Mouse (Mus musculus) kidney, adult 2 months (tissue): ENCODE measurements at regions not wholly inside any gene's neighbourhood (a gene's known extent, or its start where the extent isn't known, plus 50 kb on each side); places are given as distances from the start of the nearest gene placed in this dataset.

Experiments
- DNase-seq: peaks from one replicate; pipeline ENCODE4 v3.0.0; 2021
- H3K27ac ChIP-seq: fragments of 200-500 bp; 2 replicates; pipeline ENCODE4 v1.5.1; 2012; ENCODE audit warnings: low read depth, low read length, control low read depth, inconsistent platforms; ENCODE audit not compliant: insufficient read depth
- H3K27me3 ChIP-seq: fragments of 200-500 bp; replicated peaks from 2 replicates; pipeline ENCODE4 v1.6.1; 2012; ENCODE audit warnings: mild to moderate bottlenecking, moderate library complexity, low read length, inconsistent platforms; ENCODE audit not compliant: control insufficient read depth, insufficient read depth
- H3K36me3 ChIP-seq: fragments of 200-500 bp; 2 replicates; pipeline ENCODE4 v1.6.1; 2012; ENCODE audit warnings: mild to moderate bottlenecking, moderate library complexity, low read length, inconsistent platforms; ENCODE audit not compliant: control insufficient read depth, insufficient read depth
- H3K4me1 ChIP-seq: fragments of 200-500 bp; 2 replicates; pipeline ENCODE4 v1.6.1; 2011; ENCODE audit warnings: low read length; ENCODE audit not compliant: control insufficient read depth, insufficient read depth
- H3K4me3 ChIP-seq: fragments of 200-500 bp; 2 replicates; pipeline ENCODE4 v1.5.1; 2011; ENCODE audit warnings: mild to moderate bottlenecking, low read depth, low read length, control low read depth; ENCODE audit not compliant: insufficient read depth
- CTCF ChIP-seq: fragments of 200-500 bp; conservative IDR thresholded peaks from 2 replicates; pipeline ENCODE4 v1.5.1; 2011; ENCODE audit warnings: low read depth, mild to moderate bottlenecking, control low read depth, low read length, moderate library complexity, mixed read lengths; ENCODE audit not compliant: insufficient read depth, insufficient read length
- POLR2A ChIP-seq: fragments of 200-500 bp; IDR thresholded peaks from one replicate; pipeline ENCODE4 v1.6.1; 2011; ENCODE audit warnings: low read depth, low read length, control low read depth
- WGBS: fragments of 180-500 bp; shearing (Covaris S2); methylation state at CpG from one replicate; pipeline ENCODE4 v1.1.7; 2018; 5-methylcytosine and 5-hydroxymethylcytosine counted together

GRCm38 (mm10) chr14:40758441-40758840 is 134.6 kb downstream of the Sh2d4b start:
- Histone ChIP-seq H3K27me3 (no peaks in the 10 kb centered on the region), H3K4me3 (no peak overlapping the region), H3K27ac (no peak overlapping the region), H3K36me3 (no peaks in the 10 kb centered on the region), H3K4me1 (no peaks in the 10 kb centered on the region)
- no peak for DNase-seq
- 64% methylated on average over 6 of the region's 6 CpGs for WGBS
- no peak for TF ChIP-seq CTCF

DNA sequence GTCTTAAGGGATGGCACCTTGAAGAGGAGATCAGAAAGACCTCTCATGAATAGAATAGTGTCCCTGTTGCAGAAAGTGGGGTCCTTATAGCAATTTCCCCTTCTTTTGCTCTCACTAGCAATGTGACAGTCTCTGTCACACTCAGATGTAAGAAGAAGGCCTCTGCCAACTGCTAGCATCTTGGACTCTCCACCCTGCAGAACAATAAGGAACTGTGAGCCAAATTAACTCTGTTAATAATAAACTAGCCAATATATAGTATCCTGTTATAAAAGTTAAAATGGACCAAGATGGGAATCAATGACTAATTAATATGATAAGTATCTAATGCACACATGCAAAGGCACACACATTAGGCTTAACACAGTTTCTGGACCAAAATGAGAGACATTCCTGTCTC is 152.5 kb downstream of the Sh2d4b start:
- H3K4me3 ChIP-seq, result no peak overlapping the region
- TF ChIP-seq POLR2A (no peak), CTCF (no peak)
- H3K4me1 ChIP-seq, result no peaks in the 10 kb centered on the region
- H3K27me3 ChIP-seq, result no peaks in the 10 kb centered on the region
- no peak for DNase-seq
- H3K36me3 ChIP-seq, result no peaks in the 10 kb centered on the region
- H3K27ac ChIP-seq, result no peak overlapping the region

DNA sequence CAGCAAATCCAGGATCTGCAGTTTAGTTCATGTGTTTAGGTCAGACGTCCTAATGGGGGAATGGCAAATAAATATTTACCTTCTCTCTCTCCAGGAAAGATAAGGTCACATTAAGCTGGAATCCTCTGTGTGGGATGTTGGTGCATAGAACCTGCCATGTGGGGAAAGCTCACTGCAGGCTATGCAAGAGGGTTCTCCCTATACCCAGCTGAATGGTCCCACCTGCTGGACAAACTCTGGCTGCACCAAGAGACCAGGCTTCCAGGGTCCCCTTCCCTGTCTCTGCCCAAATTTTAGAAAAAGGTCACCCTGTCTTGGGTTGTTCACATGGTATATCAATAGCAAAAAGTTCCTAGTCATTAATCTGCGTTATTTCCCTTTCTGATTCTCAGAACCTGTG is 161.2 kb downstream of the Sh2d4b start:
- WGBS, result 78% methylated on average over 2 of the region's 2 CpGs
- no peaks in the 10 kb centered on the region for H3K27me3 ChIP-seq
- H3K4me3 ChIP-seq, result no peak overlapping the region
- H3K4me1 ChIP-seq, result no peaks in the 10 kb centered on the region
- DNase-seq, result peak; percentile 17
- no peaks in the 10 kb centered on the region for H3K36me3 ChIP-seq
- H3K27ac ChIP-seq, result no peak overlapping the region
- no peak for TF ChIP-seq POLR2A
- no peak for TF ChIP-seq CTCF

DNA sequence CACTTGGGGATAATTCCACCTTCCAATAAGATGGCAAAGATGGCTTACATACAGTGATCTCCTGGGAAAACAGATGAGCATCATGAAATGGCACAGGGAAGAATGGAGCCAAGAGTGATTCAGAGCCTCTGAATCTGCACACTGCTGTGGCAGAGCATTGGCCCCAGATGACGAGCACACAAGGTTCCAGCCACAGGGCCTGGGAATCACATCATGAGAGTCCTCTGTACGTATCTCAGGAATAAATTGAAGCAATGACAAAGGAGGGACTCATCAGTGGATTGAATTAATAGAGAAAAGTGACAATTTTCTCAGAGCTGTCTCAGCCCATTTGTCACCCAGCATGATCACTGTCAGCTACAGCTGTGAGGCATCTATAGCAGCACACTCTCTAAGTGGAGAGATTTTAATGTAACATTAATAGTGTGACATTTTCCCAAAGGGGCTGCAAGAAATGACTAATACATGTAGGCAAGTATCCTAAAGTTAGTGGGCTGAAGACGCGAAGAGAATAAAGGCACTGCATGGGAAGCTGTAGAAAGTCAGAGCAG is 184.0 kb downstream of the Sh2d4b start:
- no peaks in the 10 kb centered on the region for H3K4me1 ChIP-seq
- no peak overlapping the region for H3K4me3 ChIP-seq
- no peak overlapping the region for H3K27ac ChIP-seq
- DNase-seq, result no peak
- 87% methylated on average over 4 of the region's 4 CpGs for WGBS
- no peaks in the 10 kb centered on the region for H3K36me3 ChIP-seq
- no peaks in the 10 kb centered on the region for H3K27me3 ChIP-seq
- no peak for TF ChIP-seq POLR2A
- no peak for TF ChIP-seq CTCF

- Histone ChIP-seq H3K4me3 (no peak overlapping the region), H3K36me3 (no peaks in the 10 kb centered on the region), H3K27me3 (no peaks in the 10 kb centered on the region), H3K27ac (no peak overlapping the region), H3K4me1 (no peaks in the 10 kb centered on the region)
- 86% methylated on average over 2 of the region's 2 CpGs for WGBS
- TF ChIP-seq POLR2A, result no peak
- no peak for TF ChIP-seq CTCF
- DNase-seq, result no peak
Observed at GRCm38 (mm10) chr14:40707419-40707818, 185.6 kb downstream of the Sh2d4b start.

- H3K36me3 ChIP-seq, result no peaks in the 10 kb centered on the region
- no peaks in the 10 kb centered on the region; the same call in 1 of the 2 replicates for H3K27me3 ChIP-seq
- H3K4me3 ChIP-seq, result no peak overlapping the region
- TF ChIP-seq CTCF, result no peak
- no peak for TF ChIP-seq POLR2A
- H3K27ac ChIP-seq, result no peak overlapping the region
- H3K4me1 ChIP-seq, result no peaks in the 10 kb centered on the region
- no peak for DNase-seq
- WGBS, result 62% methylated on average over 7 of the region's 7 CpGs
Observed at GRCm38 (mm10) chr14:40703451-40703850, 189.6 kb downstream of the Sh2d4b start.

GRCm38 (mm10) chr14:40681711-40682110 is 211.4 kb downstream of the Sh2d4b start:
- H3K36me3 ChIP-seq, result no peaks in the 10 kb centered on the region
- WGBS, result 50% methylated on average over 1 of the region's 1 CpGs
- TF ChIP-seq POLR2A (no peak), CTCF (no peak)

DNA sequence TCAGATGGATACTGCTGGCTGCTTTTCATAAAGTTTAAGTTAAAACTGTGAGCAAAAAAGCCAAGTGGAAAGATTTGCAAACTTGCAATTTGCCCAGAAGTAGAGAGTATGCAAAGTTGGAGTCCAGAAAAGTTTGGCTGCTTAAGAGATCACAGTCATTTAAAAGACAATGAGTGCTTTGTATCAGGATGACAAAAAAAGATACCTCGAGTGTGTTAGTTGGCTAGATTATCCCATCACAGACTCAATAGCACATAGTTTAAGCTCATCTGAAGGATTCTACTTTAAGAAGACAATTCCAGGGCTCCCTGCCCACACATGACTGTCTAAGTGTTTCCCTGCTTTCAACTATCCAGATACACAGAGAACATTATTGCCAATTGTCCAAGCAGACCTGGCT is 239.5 kb downstream of the Sh2d4b start:
- TF ChIP-seq CTCF (no peak), POLR2A (no peak)
- WGBS, result 71% methylated on average over 1 of the region's 1 CpGs
- H3K27me3 ChIP-seq, result no peaks in the 10 kb centered on the region
- H3K4me1 ChIP-seq, result no peaks in the 10 kb centered on the region
- no peak overlapping the region for H3K4me3 ChIP-seq
- no peak overlapping the region for H3K27ac ChIP-seq
- no peak for DNase-seq
- H3K36me3 ChIP-seq, result no peaks in the 10 kb centered on the region

More at GRCm38 (mm10) chr14:40681711-40682110, 211.4 kb downstream of the Sh2d4b start:
- Histone ChIP-seq H3K27ac (no peak overlapping the region), H3K4me3 (no peak overlapping the region), H3K4me1 (no peaks in the 10 kb centered on the region), H3K27me3 (no peaks in the 10 kb centered on the region; the same call in 1 of the 2 replicates)
- DNase-seq, result no peak
